7 mouse cellular contexts compared by ENCODE assay signal in the genomic region with DNA sequence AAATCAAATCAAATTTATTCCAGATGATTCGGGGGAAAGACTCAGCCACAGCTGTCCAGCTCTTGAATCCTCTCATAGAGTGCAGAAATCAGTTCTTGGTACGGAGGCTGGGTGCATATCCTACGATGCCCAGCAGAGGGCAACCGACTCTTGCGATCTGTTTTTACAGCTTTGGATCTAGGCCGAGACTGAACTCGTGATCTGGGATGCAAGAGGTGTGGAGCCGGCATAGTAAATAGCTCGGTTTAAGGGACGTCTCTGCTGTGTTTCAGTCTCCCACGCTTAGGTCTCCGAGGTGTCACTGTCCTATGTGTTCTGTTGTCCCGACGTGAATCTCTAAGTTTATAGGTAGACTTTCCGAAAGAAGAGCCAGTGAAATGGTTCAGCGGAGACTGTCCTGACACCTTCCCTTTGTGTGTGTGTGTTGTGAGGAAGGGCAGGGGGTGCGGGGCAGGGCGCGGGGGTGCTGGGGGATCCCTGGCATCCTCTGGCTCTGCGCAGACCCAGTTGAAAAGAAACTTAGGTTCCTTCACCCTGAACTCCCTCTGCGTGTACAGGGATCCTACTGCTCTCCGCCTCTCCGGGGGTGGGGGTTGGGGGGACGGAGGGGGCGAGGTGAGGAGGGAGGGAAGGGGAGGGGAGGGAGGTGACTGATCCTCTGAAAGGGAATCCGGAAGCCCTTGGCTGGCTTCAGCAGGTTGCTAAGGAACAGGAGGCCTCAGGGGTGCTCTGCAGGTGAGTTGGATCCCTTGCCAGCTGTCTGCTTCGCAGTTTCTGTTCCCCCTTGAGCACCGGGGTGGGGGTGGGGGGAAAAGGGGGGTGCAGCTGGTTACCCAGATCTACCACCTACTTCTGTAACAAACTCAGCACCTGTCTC. TPM values are rescaled to one million over a fixed set of nuclear protein-coding genes. Genes with fewer than 3 reads are reported as not detected.
DNase-seq lines count a peak whose midpoint lies in the region; ATAC-seq lines count a peak whose summit lies in the region.

No protein-coding gene starts in this region.

- peak; percentile 51 to 67 for DNase-seq in adrenal gland, adult 18-20 months (ENCODE audit: low spot score in 2 of 2)
- DNase-seq in embryo, embryonic 10 days (ENCODE audit: low spot score) = peak; percentile 94
- peak; percentile 69 for DNase-seq in gastrocnemius, postnatal 14 days
- DNase-seq in left cerebral cortex, postnatal 10 days (ENCODE audit: extremely low spot score in 1 of 2, low spot score in 2 of 2) = peak; percentile 73 to 74
- DNase-seq in mesoderm, embryonic 11.5 days (ENCODE audit: low read depth, low spot score) = peak; percentile 90
- peak; percentile 63 to 74 for DNase-seq in right cerebral cortex, postnatal 36 days (ENCODE audit: low spot score in 2 of 2)

- ATAC-seq in inflammation-experienced regulatory T-cells, adult 6 months = peak; percentile 48

- intact Hi-C loops in gastrocnemius, postnatal 14 days (cut with DNase I; ENCODE audit: low total_unique reads) = loop anchor here (5.0 kb wide), 1 partner anchor 157 kb away; no protein-coding TSS in a partner anchor
- intact Hi-C loops in left cerebral cortex, postnatal 10 days (cut with DNase I) = loop anchor here (2.0 kb wide), 1 partner anchor 171 kb away; no protein-coding TSS in a partner anchor

RNA-seq across cellular contexts. Expression of gene Srsf2, which starts 32.6 kb away (rescaled TPM):
- total RNA-seq in adrenal gland, adult 18-20 months (2021) = 100 to 1,000 TPM; 228 to 275 TPM
- 10 to 100 TPM; 73.0 to 80.9 TPM for total RNA-seq in gastrocnemius, postnatal 14 days (2021)
- 100 to 1,000 TPM; 189 to 367 (median 325) TPM for polyA plus RNA-seq in inflammation-experienced regulatory T-cells, adult 6 months (2017; shearing (Covaris generic))
- 100 to 1,000 TPM; 196 to 199 TPM for total RNA-seq in left cerebral cortex, postnatal 10 days (2021)

RNA-seq across cellular contexts. Expression of gene Mgat5b, which starts 33.1 kb away (rescaled TPM):
- total RNA-seq in adrenal gland, adult 18-20 months (2021) = under 1 TPM; 0.19 to 0.36 TPM
- under 1 TPM; 0.08 to 0.47 TPM for total RNA-seq in gastrocnemius, postnatal 14 days (2021)
- polyA plus RNA-seq in inflammation-experienced regulatory T-cells, adult 6 months (2017; shearing (Covaris generic)) = not detected
- total RNA-seq in left cerebral cortex, postnatal 10 days (2021) = 10 to 100 TPM; 91.5 to 94.4 TPM

RNA-seq across cellular contexts. Expression of gene Mfsd11, which starts 33.3 kb away (rescaled TPM):
- 10 to 100 TPM; 39.3 to 42.3 TPM for total RNA-seq in adrenal gland, adult 18-20 months (2021)
- total RNA-seq in gastrocnemius, postnatal 14 days (2021) = 10 to 100 TPM; 22.3 to 27.2 TPM
- polyA plus RNA-seq in inflammation-experienced regulatory T-cells, adult 6 months (2017; shearing (Covaris generic)) = 10 to 100 TPM; 18.7 to 31.0 (median 29.0) TPM
- total RNA-seq in left cerebral cortex, postnatal 10 days (2021) = 10 to 100 TPM; 39.8 to 49.4 TPM

RNA-seq across cellular contexts. Expression of gene Jmjd6, which starts 42.3 kb away (rescaled TPM):
- 10 to 100 TPM; 42.2 to 52.6 TPM for total RNA-seq in adrenal gland, adult 18-20 months (2021)
- 10 to 100 TPM; 19.5 to 21.4 TPM for total RNA-seq in gastrocnemius, postnatal 14 days (2021)
- polyA plus RNA-seq in inflammation-experienced regulatory T-cells, adult 6 months (2017; shearing (Covaris generic)) = 10 to 100 TPM; 49.7 to 58.8 (median 53.6) TPM
- total RNA-seq in left cerebral cortex, postnatal 10 days (2021) = 10 to 100 TPM; 27.7 to 29.3 TPM

RNA-seq across cellular contexts. Expression of gene Mettl23, which starts 42.4 kb away (rescaled TPM):
- total RNA-seq in adrenal gland, adult 18-20 months (2021) = 10 to 100 TPM; 32.2 to 32.7 TPM
- 10 to 100 TPM; 24.1 to 24.7 TPM for total RNA-seq in gastrocnemius, postnatal 14 days (2021)
- polyA plus RNA-seq in inflammation-experienced regulatory T-cells, adult 6 months (2017; shearing (Covaris generic)) = 100 to 1,000 TPM; 121 to 151 (median 145) TPM
- 10 to 100 TPM; 26.7 to 29.4 TPM for total RNA-seq in left cerebral cortex, postnatal 10 days (2021)

Comparison
In these comparisons a context has a peak if more than half of its experiments do, and no peak if none do; other contexts are left out.
1. Peak in every context shown above with its lines: DNase-seq and ATAC-seq.
2. RNA of gene Mgat5b, which starts 33.1 kb away (total RNA-seq): 91.5 to 94.4 TPM in left cerebral cortex, postnatal 10 days; 0.08 to 0.47 TPM in gastrocnemius, postnatal 14 days and 0.19 to 0.36 TPM in adrenal gland, adult 18-20 months; every median in the first group is over 10 times any median in the second.